ENCODE assay signal across 14 mouse cellular contexts in genomic region chr14:33362122-33362521, GRCm38 (mm10).
DNase-seq lines count a peak whose midpoint lies in the region; ATAC-seq and TF ChIP-seq lines count a peak whose summit lies in the region.
"Had no signal": no experiment of that assay in that cellular context is flagged by ENCODE, and none has a peak within 500 bp of the region (broad histone marks: within the 10 kb centered on the region; RNA-seq: fewer than 3 reads in every experiment).

No protein-coding gene starts in this region.

- no peaks in the 10 kb centered on the region for H3K9me3 ChIP-seq in heart, embryonic 12.5 days (replicated peaks)
- no peaks in the 10 kb centered on the region for H3K9me3 ChIP-seq in lung, embryonic 16.5 days (ENCODE audit: control insufficient read depth, low read length)
- no peaks in the 10 kb centered on the region for H3K9me3 ChIP-seq in liver, postnatal 0 days (ENCODE audit: low read length)
- H3K9me3 ChIP-seq: limb, embryonic 15.5 days; megakaryocyte, embryonic 14.5 days had no signal

- no peak for ATAC-seq in heart, embryonic 12.5 days (ENCODE audit: insufficient number of reproducible peaks, low FRiP score)
- ATAC-seq in lung, embryonic 16.5 days (ENCODE audit: low read depth): 0 out of 2 replicates have a peak, but pooled peaks have one; percentile 18
- peak; percentile 19; the same call in 1 of the 2 replicates for ATAC-seq in erythroblast, adult 5-6 weeks (replicated peaks; ENCODE audit: low FRiP score, poor library complexity, severe bottlenecking)
- 0 out of 2 replicates have a peak, but pooled peaks have one; percentile 25 for ATAC-seq in liver, postnatal 0 days
- ATAC-seq: inflammation-experienced regulatory T-cells, adult 6 months had no signal

- H3K4me3 ChIP-seq in heart, embryonic 12.5 days: 0 out of 2 replicates have a peak overlapping the region, but pooled peaks have one; percentile 5
- H3K4me3 ChIP-seq in lung, embryonic 16.5 days (ENCODE audit: low read length): no peak overlapping the region
- no peak overlapping the region for H3K4me3 ChIP-seq in liver, postnatal 0 days (ENCODE audit: low read depth, low read length)
- H3K4me3 ChIP-seq in layer of hippocampus, adult 2 months: no peak overlapping the region
- H3K4me3 ChIP-seq: limb, embryonic 15.5 days; megakaryocyte, embryonic 14.5 days; myocyte had no signal

- peaks cover 30% of the 10 kb centered on the region; the same call in 1 of the 2 replicates for H3K27me3 ChIP-seq in heart, embryonic 12.5 days (replicated peaks)
- no peaks in the 10 kb centered on the region for H3K27me3 ChIP-seq in lung, embryonic 16.5 days (ENCODE audit: control insufficient read depth, insufficient read depth, low read depth, low read length)
- H3K27me3 ChIP-seq in liver, postnatal 0 days (ENCODE audit: insufficient read depth, low read length): no peaks in the 10 kb centered on the region

- no peak for TF ChIP-seq EP300 in liver, postnatal 0 days (IDR thresholded peaks at IDR 0.05; ENCODE audit: low read depth)

- 49% methylated on average over 14 of the region's 14 CpGs for WGBS in heart, embryonic 12.5 days
- WGBS in lung, embryonic 16.5 days: 29% methylated on average over 14 of the region's 14 CpGs
- 57% methylated on average over 14 of the region's 14 CpGs for WGBS in liver, postnatal 0 days (ENCODE audit: insufficient replicate concordance)

- no peak overlapping the region for H3K9ac ChIP-seq in heart, embryonic 12.5 days
- H3K9ac ChIP-seq in lung, embryonic 16.5 days (ENCODE audit: low read length): no peak overlapping the region
- H3K9ac ChIP-seq in liver, postnatal 0 days (replicated peaks): no peak overlapping the region
- H3K9ac ChIP-seq: limb, embryonic 15.5 days had no signal

- DNase-seq in heart, adult 9 months (ENCODE audit: low spot score in 2 of 2): no peak
- DNase-seq in lung, postnatal 10 days: no peak
- DNase-seq in liver, postnatal 0 days: no peak
- no peak for DNase-seq in layer of hippocampus, adult 2 months (ENCODE audit: low spot score in 2 of 2)
- DNase-seq: cerebellum, adult 18-20 months; thymus, adult 2 months had no signal

- H3K27ac ChIP-seq in heart, embryonic 12.5 days (ENCODE audit: poor library complexity, severe bottlenecking): no peak overlapping the region
- H3K27ac ChIP-seq in lung, embryonic 16.5 days (ENCODE audit: low read length): no peak overlapping the region
- H3K27ac ChIP-seq in liver, postnatal 0 days (ENCODE audit: low read depth): no peak overlapping the region
- H3K27ac ChIP-seq in layer of hippocampus, adult 2 months: no peak overlapping the region
- H3K27ac ChIP-seq: limb, embryonic 15.5 days had no signal

- no peak for TF ChIP-seq CTCF in liver, postnatal 0 days (IDR thresholded peaks at IDR 0.05; ENCODE audit: low read depth)
- no peak for TF ChIP-seq CTCF in layer of hippocampus, adult 2 months (conservative IDR thresholded peaks at IDR 0.05)

- H3K4me1 ChIP-seq in heart, embryonic 12.5 days (replicated peaks): peaks cover 26% of the 10 kb centered on the region
- peaks cover 23% of the 10 kb centered on the region for H3K4me1 ChIP-seq in lung, embryonic 16.5 days (replicated peaks; ENCODE audit: control insufficient read depth, insufficient read depth, low read length)
- H3K4me1 ChIP-seq in liver, postnatal 0 days (ENCODE audit: insufficient read depth): 0 out of 2 replicates have a peak, but pooled peaks cover 3% of the 10 kb centered on the region

- peak overlapping the region; percentile 57 for H3K4me2 ChIP-seq in heart, embryonic 12.5 days
- H3K4me2 ChIP-seq in lung, embryonic 16.5 days (ENCODE audit: low read depth, low read length): peak overlapping the region; percentile 30
- H3K4me2 ChIP-seq in liver, postnatal 0 days (ENCODE audit: low read depth, low read length): peak overlapping the region; percentile 62
- H3K4me2 ChIP-seq: limb, embryonic 15.5 days had no signal

- no peaks in the 10 kb centered on the region for H3K36me3 ChIP-seq in heart, embryonic 12.5 days
- 0 out of 2 replicates have a peak, but pooled peaks cover 2% of the 10 kb centered on the region for H3K36me3 ChIP-seq in lung, embryonic 16.5 days (ENCODE audit: control insufficient read depth, insufficient read depth, low read length)
- H3K36me3 ChIP-seq in liver, postnatal 0 days (replicated peaks; ENCODE audit: insufficient read depth, low read length): no peaks in the 10 kb centered on the region
- H3K36me3 ChIP-seq: G1E; limb, embryonic 15.5 days had no signal
